Mouse (Mus musculus) hindlimb bud, embryonic 11.5 days (tissue): ENCODE data around the gene Tbc1d1.

Experiments used
- DNase-seq: peaks from one replicate; pipeline ENCODE4 v3.0.0-alpha.2; 2012; ENCODE audit warnings: low read depth, low spot score; ENCODE audit errors: extremely low spot score

Gene Tbc1d1

GRCm38 (mm10) chr5:64159781-64160704 is 3.9 kb downstream of the Tbc1d1 start:
- no peak for DNase-seq

GRCm38 (mm10) chr5:64160705-64161391 is 4.7 kb downstream of the Tbc1d1 start:
- no peak for DNase-seq

GRCm38 (mm10) chr5:64161917-64162316 is 5.8 kb downstream of the Tbc1d1 start:
- DNase-seq: no peak

DNA sequence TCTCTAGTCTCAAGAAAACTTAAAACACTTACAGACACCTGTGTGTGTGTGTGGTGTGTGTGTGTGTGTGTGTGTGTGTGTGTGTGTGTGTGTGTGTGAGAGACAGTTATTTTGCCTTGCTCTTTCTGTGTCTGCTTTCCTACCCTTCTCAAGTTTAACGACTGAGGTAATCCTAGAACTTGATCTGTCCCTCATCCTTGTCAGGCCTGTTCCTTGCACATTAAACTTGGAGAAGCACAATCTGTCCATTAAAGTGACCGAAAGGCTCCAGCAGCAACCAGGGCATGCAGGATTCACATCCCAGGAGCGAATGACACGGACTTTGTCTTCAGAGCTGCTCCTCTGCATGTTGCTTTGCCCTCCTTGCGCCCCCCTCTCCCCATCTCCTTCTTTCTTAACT is 6.5 kb downstream of the Tbc1d1 start:
- no peak for DNase-seq

DNA sequence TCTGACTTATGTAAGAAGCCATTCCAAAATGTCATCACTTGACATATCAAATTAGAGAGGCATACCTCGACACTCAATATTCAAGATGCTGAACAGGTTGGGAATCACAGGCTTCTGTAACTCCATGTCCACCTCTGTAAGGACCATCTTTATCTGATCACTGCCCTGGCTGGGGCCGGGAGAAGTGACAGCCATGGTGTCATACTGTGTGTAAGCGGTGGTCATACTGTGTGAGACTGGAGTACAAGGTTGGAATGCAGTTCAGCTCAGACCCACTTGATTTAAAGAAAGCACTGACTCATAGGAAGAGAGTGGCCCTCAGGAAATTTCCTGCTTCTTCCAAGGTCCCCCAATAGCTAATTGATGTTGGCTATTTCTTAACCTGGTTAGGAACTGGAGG is 8.3 kb downstream of the Tbc1d1 start:
- DNase-seq: no peak

DNA sequence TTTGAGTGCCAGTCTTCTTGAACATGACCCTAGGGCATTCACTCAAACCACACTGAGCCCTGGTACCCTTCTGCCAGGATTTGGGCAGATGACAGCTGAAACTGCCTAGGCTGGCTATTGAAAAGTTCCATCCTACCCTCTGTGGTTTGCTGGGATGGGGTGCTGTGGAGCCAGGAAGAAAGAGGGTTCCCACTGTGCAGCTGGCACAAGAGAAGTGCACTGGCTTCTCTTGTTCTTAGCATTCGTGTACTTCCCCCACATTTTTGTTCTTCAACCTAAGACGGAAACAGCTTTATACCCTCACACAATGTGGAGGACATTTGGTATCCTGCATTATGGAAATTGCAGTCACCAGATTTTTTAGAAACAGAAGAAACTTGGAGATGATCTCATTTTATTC is 9.7 kb downstream of the Tbc1d1 start:
- DNase-seq: no peak

GRCm38 (mm10) chr5:64168990-64169540 is 13.0 kb downstream of the Tbc1d1 start:
- DNase-seq: no peak

DNA sequence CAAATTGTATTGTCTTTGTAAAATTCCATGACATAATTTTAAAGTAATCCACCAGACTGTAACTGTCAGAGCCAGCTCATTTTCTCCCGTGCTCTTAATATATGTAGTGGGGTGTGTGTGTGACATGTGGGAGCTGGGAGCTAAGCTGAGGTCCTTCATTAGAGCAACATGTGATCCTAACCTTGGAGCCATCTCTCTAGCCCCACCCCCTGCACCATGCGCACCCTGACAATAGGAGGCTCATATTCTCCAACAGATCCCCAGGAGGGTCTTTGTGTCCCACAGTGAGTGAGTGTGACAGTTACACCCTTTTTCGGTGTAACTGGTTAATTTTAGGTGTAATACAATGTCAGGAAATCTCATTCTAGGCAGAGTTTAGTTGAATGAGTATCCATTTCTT is 16.8 kb downstream of the Tbc1d1 start:
- no peak for DNase-seq

DNA sequence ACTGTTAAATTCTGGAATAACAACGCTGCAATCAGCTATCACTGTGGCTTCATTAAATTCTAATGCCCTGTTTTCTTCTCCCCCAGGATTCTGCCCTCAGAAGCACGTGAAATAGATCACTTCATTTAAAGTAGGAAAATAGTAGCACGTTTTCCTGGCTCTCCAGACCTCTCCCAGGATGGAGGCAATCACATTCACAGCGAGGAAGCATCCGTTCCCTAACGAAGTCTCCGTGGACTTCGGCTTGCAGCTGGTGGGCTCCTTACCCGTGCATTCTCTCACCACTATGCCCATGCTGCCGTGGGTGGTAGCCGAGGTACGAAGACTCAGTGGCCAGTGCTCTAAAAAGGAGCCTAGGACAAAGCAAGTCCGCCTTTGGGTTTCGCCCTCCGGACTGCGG is 17.2 kb downstream of the Tbc1d1 start:
- DNase-seq: no peak

GRCm38 (mm10) chr5:64174429-64174935 is 18.4 kb downstream of the Tbc1d1 start:
- no peak for DNase-seq

DNA sequence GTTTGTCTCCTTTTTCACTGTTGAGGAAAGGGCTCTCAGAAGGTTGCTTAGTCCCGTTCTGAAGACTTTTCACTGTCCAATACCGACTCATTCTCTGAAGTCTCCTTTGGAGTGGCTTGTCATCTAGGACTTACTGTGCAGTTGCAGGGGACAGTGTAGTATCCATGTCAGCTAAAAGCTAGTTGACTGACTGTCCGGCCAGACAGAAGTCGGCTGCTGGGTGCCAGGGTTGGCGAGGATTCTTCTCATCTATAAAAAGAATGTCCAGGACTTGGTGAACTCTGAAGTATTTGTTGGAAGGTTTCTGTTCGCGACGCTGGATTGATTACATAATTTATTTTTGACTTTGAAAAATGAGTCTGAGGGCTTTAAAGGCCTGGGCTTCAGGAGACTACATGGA is 24.4 kb downstream of the Tbc1d1 start:
- DNase-seq: no peak

DNA sequence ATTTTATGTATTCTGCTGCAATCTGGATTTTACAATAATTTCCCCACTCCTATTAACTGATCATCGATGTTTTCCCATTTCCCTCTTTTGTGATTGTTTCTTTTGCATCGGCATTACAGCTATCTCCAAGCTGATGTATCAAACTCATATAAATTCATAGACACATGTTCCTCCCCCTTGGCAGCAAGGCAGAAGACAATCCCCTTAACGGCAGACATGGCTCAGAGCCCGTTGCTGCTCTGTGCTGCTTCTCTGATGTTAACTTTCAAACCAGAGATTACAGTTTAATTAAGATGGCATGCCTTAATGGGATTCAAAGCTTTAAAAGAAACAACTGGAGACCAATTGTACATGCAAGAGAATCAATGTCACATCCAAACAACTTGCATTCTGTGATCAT is 27.6 kb downstream of the Tbc1d1 start:
- DNase-seq: no peak

- no peak for DNase-seq
These were observed 29.2 kb downstream of the Tbc1d1 start for GRCm38 (mm10) chr5:64185257-64185656.

DNA sequence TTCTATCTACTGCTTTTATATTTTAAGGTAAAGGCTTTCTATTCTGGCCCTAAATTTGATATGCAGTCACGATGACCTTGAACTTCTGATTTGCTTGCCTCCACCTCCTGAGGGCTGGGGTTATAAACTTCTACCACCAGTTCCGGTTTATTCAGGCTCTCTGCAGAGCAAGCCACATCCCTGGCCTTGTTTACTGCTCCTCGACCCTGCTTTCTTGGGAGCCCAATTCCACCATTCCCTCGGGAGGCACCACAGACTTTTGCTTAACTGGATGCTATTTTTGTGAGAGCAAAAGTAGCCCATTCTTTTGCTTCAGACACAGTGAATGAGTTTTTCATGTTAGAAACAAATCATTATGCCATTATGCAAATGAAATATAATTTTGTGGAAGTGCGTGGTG is 30.5 kb downstream of the Tbc1d1 start:
- no peak for DNase-seq

DNA sequence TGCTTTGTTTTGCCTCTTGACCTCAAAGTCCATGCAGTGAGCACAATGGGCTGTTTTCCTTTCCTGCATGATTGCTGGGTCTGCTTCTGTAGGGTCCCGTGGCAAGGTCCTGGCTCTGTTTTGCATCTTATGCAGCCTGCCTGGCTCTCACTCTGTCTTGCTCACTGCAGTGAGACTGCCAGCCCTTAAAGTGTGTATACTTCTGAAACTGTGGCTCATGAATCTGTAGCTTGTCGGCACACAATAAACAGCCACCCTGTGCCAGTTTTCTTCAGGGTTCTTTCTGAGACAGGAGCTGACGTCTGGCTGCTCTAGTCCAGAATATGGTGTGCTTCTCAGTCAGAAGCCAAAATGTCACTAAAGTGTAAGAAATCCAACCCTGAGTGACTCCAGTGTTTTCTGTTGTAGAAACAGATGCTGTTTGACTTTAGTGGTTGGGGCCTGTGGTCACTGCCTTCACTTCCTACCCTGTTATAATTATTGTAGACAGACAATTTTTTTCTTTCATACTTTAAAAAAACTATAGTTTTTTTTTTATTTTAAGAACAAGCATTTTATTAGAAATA is 32.1 kb downstream of the Tbc1d1 start:
- DNase-seq: no peak

DNA sequence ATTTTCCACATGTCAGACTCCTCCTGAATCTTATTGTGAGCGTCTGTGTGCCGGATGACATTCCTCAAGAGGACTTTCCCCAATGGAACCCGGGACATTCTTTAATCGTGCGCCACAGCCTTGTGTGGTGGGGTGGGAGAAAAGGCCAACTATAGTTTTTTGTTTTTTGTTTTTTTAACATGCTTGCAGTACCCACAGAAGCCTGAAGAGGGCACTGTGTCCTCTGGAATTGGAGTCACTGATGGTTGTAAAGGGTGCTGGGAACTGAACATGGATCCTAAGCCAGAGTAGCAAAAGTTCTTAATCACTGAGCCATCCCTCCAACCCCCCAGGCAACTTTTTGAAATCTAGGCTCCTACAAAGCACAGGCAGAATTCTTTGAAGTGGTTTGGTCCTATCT is 34.8 kb downstream of the Tbc1d1 start:
- no peak for DNase-seq

- no peak for DNase-seq
These were observed 37.2 kb downstream of the Tbc1d1 start for GRCm38 (mm10) chr5:64193353-64193752.

DNA sequence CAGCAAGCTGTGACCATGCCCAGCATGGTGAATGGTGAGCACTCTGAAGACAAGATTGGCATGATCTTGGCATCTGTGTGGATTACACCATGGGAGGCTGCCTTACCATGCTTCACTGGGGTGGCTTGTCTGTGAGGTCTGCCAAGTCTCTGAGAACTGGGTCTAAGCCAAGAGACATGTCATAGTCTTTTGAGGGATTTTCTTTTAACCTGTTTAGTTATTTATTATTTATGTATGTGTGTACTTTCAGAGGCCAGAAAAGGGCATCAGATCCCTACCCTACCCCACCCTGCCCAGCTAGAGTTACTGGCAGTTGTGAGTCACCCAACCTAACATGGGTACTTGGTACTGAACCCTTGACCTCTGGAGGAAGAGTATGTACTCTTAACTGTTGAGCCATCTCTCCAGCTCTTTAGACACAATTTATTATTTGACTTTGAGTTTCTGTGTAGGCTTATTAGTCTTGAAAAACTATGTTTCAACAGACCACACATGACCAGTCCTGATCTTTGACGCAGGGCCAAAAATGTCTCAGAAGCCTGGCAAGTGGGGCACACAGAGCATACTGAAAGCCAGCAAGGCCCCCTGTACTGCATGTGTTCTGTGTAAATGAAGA is 40.3 kb downstream of the Tbc1d1 start:
- DNase-seq: no peak

DNA sequence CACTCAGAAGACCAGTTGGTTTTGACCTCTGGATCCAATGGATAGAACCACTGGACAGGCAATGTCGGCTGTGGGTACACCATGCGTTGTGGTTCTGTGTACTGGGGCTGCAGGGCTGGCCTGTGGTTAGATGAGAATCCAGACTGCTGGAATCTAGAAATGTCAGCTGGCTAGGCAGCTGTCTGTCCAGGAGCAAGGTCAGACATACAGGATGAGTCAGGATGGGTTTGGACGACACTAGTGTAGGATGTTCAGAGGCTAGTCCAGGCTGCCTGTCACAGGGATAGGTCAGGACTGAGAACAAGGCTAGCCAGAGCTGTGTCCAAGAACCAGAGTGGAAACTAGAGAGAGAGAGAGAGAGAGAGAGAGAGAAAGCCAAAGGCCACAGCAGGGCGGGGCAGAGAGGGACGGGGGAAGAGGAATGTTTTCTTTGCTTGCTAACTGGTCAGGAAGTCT is 40.8 kb downstream of the Tbc1d1 start:
- no peak for DNase-seq

DNA sequence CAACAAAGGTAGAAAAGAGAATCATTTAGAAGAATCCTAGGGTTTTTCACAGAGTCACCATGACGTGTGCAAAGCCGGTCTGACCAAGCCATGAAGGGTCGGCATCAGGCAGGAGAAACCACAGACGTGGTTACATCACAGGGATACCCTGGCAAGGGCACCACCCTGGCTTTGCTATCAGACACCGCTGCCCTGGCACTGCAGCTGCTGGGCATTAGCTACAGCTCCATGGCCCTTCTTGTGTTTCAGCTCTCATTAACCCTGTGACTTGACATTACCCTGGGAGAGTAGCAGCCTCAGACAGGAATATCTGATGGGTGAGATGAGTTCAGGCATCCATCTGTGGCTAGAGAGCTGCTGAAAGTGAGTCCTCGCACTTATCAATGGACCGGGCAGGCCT is 42.5 kb downstream of the Tbc1d1 start:
- no peak for DNase-seq

GRCm38 (mm10) chr5:64201071-64201470 is 45.0 kb downstream of the Tbc1d1 start:
- DNase-seq: no peak
